Comparison of ENCODE assay signal across 14 mouse cellular contexts in the genomic region with DNA sequence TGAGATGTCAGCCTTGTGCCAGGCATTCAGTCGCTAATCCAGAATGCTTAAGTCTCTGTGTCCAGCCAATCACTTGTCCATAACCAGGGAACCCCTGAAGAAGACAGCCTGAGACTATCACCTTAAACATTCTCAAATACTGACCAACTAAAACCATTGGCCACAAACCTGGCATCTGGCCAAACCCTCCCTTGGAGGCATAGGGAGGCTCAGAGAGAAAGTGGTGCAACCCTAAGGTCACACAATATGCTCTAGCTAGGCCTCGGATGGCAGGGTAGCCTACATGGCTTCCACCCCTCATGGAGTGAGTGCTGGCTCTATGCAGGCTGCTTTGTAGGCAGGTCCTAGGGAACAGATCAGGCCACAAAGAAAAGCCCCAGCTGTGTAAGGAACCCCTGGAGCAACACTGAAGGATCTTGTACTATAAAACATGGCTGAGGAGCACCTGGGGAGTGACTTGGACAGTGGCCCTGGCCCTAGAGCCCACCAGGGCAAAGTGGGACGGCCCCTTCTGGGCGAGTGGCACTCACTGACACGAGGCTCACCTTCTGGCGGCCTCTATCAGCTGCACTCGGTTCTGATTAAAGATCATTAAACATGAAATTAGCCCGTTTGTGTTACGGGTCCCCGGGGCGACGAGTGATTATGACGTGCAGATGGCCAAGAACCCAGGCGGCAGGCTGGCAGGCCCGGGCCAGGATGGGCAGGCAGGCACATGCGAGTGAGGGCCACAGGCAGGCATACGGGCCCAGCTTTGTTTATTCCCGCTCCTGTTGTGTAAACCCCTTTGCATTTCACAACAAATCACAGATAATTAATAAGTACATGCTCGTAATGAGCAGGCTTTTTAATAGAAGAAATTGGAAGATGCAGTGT. TPM values are rescaled to one million over a fixed set of nuclear protein-coding genes. Genes with fewer than 3 reads are reported as not detected.
A peak's percentile ranks its signal among the peaks of the same experiment; 100 is the strongest.
DNase-seq lines count a peak whose midpoint lies in the region; ATAC-seq and TF ChIP-seq lines count a peak whose summit lies in the region.
"Had no signal": no experiment of that assay in that cellular context is flagged by ENCODE, and none has a peak within 500 bp of the region (broad histone marks: within the 10 kb centered on the region; RNA-seq: fewer than 3 reads in every experiment).

No protein-coding gene starts in this region.

- peak overlapping the region; percentile 11; the same call in 1 of the 2 replicates for H3K9ac ChIP-seq in hindbrain, embryonic 14.5 days
- H3K9ac ChIP-seq: limb, embryonic 15.5 days had no signal

- no peak overlapping the region for H3K4me2 ChIP-seq in hindbrain, embryonic 14.5 days (replicated peaks)
- H3K4me2 ChIP-seq: heart, embryonic 11.5 days; limb, embryonic 15.5 days had no signal

- H3K4me3 ChIP-seq in E14TG2a.4 (replicated peaks; ENCODE audit: low read length) = peak overlapping the region; percentile 70
- no peak overlapping the region for H3K4me3 ChIP-seq in hindbrain, embryonic 14.5 days (replicated peaks; ENCODE audit: low read length)
- H3K4me3 ChIP-seq: limb, embryonic 15.5 days had no signal

- no peaks in the 10 kb centered on the region for H3K36me3 ChIP-seq in E14TG2a.4 (ENCODE audit: insufficient read depth, low read length)
- no peaks in the 10 kb centered on the region; the same call in 1 of the 2 replicates for H3K36me3 ChIP-seq in hindbrain, embryonic 14.5 days (replicated peaks; ENCODE audit: control insufficient read depth, insufficient read depth)
- H3K36me3 ChIP-seq: limb, embryonic 15.5 days had no signal

- no peaks in the 10 kb centered on the region; the same call in 1 of the 2 replicates for H3K27me3 ChIP-seq in E14TG2a.4 (ENCODE audit: insufficient read depth, low read length)
- no peaks in the 10 kb centered on the region for H3K27me3 ChIP-seq in hindbrain, embryonic 14.5 days (ENCODE audit: control insufficient read depth, insufficient read depth, low read length)

- no peak for TF ChIP-seq CTCF in E14TG2a.4 (conservative IDR thresholded peaks at IDR 0.05; ENCODE audit: low read length)

- ATAC-seq in hindbrain, embryonic 14.5 days (ENCODE audit: low FRiP score) = peak; percentile 35; the same call in 1 of the 2 replicates
- ATAC-seq in erythroblast, adult 5-6 weeks (replicated peaks; ENCODE audit: low FRiP score, poor library complexity, severe bottlenecking) = no peak

- peak overlapping the region; percentile 83 for H3K27ac ChIP-seq in hindbrain, embryonic 14.5 days
- H3K27ac ChIP-seq: limb, embryonic 15.5 days had no signal

- H3K9me3 ChIP-seq in E14TG2a.4 (ENCODE audit: low read length) = no peaks in the 10 kb centered on the region
- H3K9me3 ChIP-seq in hindbrain, embryonic 14.5 days (ENCODE audit: control insufficient read depth, low read length) = no peaks in the 10 kb centered on the region
- H3K9me3 ChIP-seq: limb, embryonic 15.5 days had no signal

- peak; percentile 26 for DNase-seq in gastrocnemius, postnatal 10 days
- no peak for DNase-seq in gastrocnemius, postnatal 25 days
- peak; percentile 54 to 67 for DNase-seq in cerebellum, postnatal 25 days
- peak; percentile 47 for DNase-seq in hindbrain, embryonic 14.5 days (ENCODE audit: low spot score)
- DNase-seq in layer of hippocampus, postnatal 36 days = no peak
- DNase-seq in liver = no peak
- DNase-seq: embryo, embryonic 11 days; kidney, adult 18-20 months; layer of hippocampus, adult 9-11 months; lung, postnatal 14 days had no signal

- 47% methylated on average over 19 of the region's 19 CpGs for WGBS in hindbrain, embryonic 14.5 days

- H3K4me1 ChIP-seq in E14TG2a.4 (replicated peaks; ENCODE audit: low read depth, low read length) = peaks cover 43% of the 10 kb centered on the region
- peaks cover 52% of the 10 kb centered on the region for H3K4me1 ChIP-seq in hindbrain, embryonic 14.5 days (replicated peaks; ENCODE audit: control insufficient read depth, insufficient read depth, low read length)

RNA-seq across cellular contexts. Expression of a gene that starts 28.8 kb away (rescaled TPM):
- 10 to 100 TPM; 20.2 to 22.7 TPM for total RNA-seq in gastrocnemius, postnatal 10 days (2021)
- 10 to 100 TPM; 14.8 to 15.2 TPM for total RNA-seq in gastrocnemius, postnatal 25 days (2021)
- 47.1 and 51.7 TPM in 2 replicates for polyA plus RNA-seq in hindbrain, embryonic 14.5 days (2014; fragmentation: Nextera tagmentation; extraction: Ambion mirVana)
- total RNA-seq in layer of hippocampus, postnatal 36 days (2021) = 10 to 100 TPM; 34.6 to 35.0 TPM
- 1.9 and 2.5 TPM in 2 replicates for total RNA-seq in erythroblast, adult 5-6 weeks (2015; ENCODE audit: low replicate concordance)
- 5.9 and 6.0 TPM in 2 replicates for total RNA-seq in erythroblast, adult 5-6 weeks (2017; ENCODE audit: low replicate concordance)

RNA-seq across cellular contexts. Expression of a gene that starts 37.1 kb away (rescaled TPM):
- total RNA-seq in gastrocnemius, postnatal 10 days (2021) = 1 to 10 TPM; 3.5 to 4.0 TPM
- total RNA-seq in gastrocnemius, postnatal 25 days (2021) = 1 to 10 TPM; 2.0 TPM
- 44.9 and 49.3 TPM in 2 replicates for polyA plus RNA-seq in hindbrain, embryonic 14.5 days (2014; fragmentation: Nextera tagmentation; extraction: Ambion mirVana)
- 10 to 100 TPM; 15.1 to 18.2 TPM for total RNA-seq in layer of hippocampus, postnatal 36 days (2021)
- total RNA-seq in erythroblast, adult 5-6 weeks (2015; ENCODE audit: low replicate concordance) = 7.5 and 11.1 TPM in 2 replicates
- 4.7 and 6.7 TPM in 2 replicates for total RNA-seq in erythroblast, adult 5-6 weeks (2017; ENCODE audit: low replicate concordance)

RNA-seq across cellular contexts. Expression of a gene that starts 37.1 kb away (rescaled TPM):
- 1 to 10 TPM; 7.3 to 8.0 TPM for total RNA-seq in gastrocnemius, postnatal 10 days (2021)
- 10 to 100 TPM in 1 of 2 experiments, 1 to 10 TPM in 1; 9.5 to 10.2 TPM for total RNA-seq in gastrocnemius, postnatal 25 days (2021)
- polyA plus RNA-seq in hindbrain, embryonic 14.5 days (2014; fragmentation: Nextera tagmentation; extraction: Ambion mirVana) = 65.8 and 71.4 TPM in 2 replicates
- 10 to 100 TPM; 39.7 to 47.9 TPM for total RNA-seq in layer of hippocampus, postnatal 36 days (2021)
- 0.77 and 4.4 TPM in 2 replicates for total RNA-seq in erythroblast, adult 5-6 weeks (2015; ENCODE audit: low replicate concordance)
- 1.3 and 10.1 TPM in 2 replicates for total RNA-seq in erythroblast, adult 5-6 weeks (2017; ENCODE audit: low replicate concordance)

RNA-seq across cellular contexts. Expression of a gene that starts 42.2 kb away (rescaled TPM):
- under 1 TPM in 1 of 2 experiments, not detected in 1; 0.18 TPM for total RNA-seq in gastrocnemius, postnatal 10 days (2021)
- not detected for total RNA-seq in gastrocnemius, postnatal 25 days (2021)
- 3.3 TPM in 2 replicates for polyA plus RNA-seq in hindbrain, embryonic 14.5 days (2014; fragmentation: Nextera tagmentation; extraction: Ambion mirVana)
- total RNA-seq in layer of hippocampus, postnatal 36 days (2021) = 1 to 10 TPM; 3.4 to 4.3 TPM
- total RNA-seq in erythroblast, adult 5-6 weeks (2015; ENCODE audit: low replicate concordance) = not detected in 2 replicates
- total RNA-seq in erythroblast, adult 5-6 weeks (2017; ENCODE audit: low replicate concordance) = not detected in 2 replicates
- polyA plus RNA-seq: heart, embryonic 11.5 days had no signal

RNA-seq across cellular contexts. Expression of a gene that starts 46.5 kb away (rescaled TPM):
- total RNA-seq in gastrocnemius, postnatal 10 days (2021) = 10 to 100 TPM; 15.1 to 23.4 TPM
- total RNA-seq in gastrocnemius, postnatal 25 days (2021) = 10 to 100 TPM; 10.8 to 12.5 TPM
- polyA plus RNA-seq in hindbrain, embryonic 14.5 days (2014; fragmentation: Nextera tagmentation; extraction: Ambion mirVana) = 32.6 and 33.5 TPM in 2 replicates
- total RNA-seq in layer of hippocampus, postnatal 36 days (2021) = 10 to 100 TPM; 15.8 TPM
- total RNA-seq in erythroblast, adult 5-6 weeks (2015; ENCODE audit: low replicate concordance) = 6.1 and 7.3 TPM in 2 replicates
- 14.8 TPM in 2 replicates for total RNA-seq in erythroblast, adult 5-6 weeks (2017; ENCODE audit: low replicate concordance)

Comparison
In these comparisons a context has a peak if more than half of its experiments do, and no peak if none do; other contexts are left out.
1. DNase-seq: peak in gastrocnemius, postnatal 10 days (single experiment), cerebellum, postnatal 25 days (2 of 2) and hindbrain, embryonic 14.5 days (single experiment); none in gastrocnemius, postnatal 25 days (single experiment), layer of hippocampus, postnatal 36 days (0 of 2) and liver (single experiment).